Mouse (Mus musculus): ENCODE measurements around the gene Akna. TPM values are rescaled to one million over a fixed set of nuclear protein-coding genes. Genes with fewer than 3 reads are reported as not detected.

The Akna gene
- polyA plus RNA-seq, 2 experiments = 2.2 to 2.4 TPM

DNA sequence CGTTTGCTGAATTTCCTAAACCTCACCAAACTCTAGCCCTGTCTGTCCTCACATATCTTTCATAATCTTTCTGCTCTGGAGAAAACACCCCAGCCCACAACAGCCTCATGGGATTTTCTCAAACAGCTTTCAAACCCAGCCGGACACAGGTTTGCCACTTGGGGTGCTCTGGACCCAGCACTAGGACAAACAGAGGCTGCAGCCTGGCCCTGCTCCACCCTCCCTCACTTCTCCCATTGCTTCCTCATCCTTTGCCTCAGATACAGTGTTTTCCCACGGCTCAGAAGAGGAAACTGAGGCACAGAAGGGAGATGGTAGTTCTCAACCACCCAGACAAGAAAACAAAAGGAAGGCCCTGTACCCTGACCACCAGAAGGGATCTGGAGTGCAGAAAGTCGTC is 2.5 kb upstream of the Akna start:
- Histone ChIP-seq H3K9ac (replicated peaks) (no peak overlapping the region), H3K9me3 (ENCODE audit: control insufficient read depth, low read length) (no peaks in the 10 kb centered on the region), H3K4me2 (ENCODE audit: low read depth) (no peak overlapping the region), H3K4me1 (replicated peaks; ENCODE audit: control insufficient read depth in 2 of 2, insufficient read depth in 2 of 2, low read length in 1 of 2) (peaks cover 22 to 51% of the 10 kb centered on the region in 2 experiments), H3K4me3 (ENCODE audit: insufficient read depth in 1 of 2, low read depth in 2 of 2, low read length in 2 of 2) (no peak overlapping the region), H3K27me3 (ENCODE audit: control insufficient read depth, insufficient read depth, low read length) (no peaks in the 10 kb centered on the region; the same call in 1 of the 2 replicates), H3K27ac (no peak overlapping the region), H3K36me3 (replicated peaks; ENCODE audit: control insufficient read depth, insufficient read depth, low read depth) (no peaks in the 10 kb centered on the region)
- TF ChIP-seq CTCF (IDR thresholded peaks at IDR 0.05; ENCODE audit: low read depth) (no peak), EP300 (IDR thresholded peaks at IDR 0.05; ENCODE audit: low read depth) (no peak)
- DNase-seq (ENCODE audit: low read depth in 3 of 3, low spot score in 3 of 3) = no peak
- ATAC-seq (ENCODE audit: insufficient read depth) = no peak
- 39% methylated on average over 4 of the region's 4 CpGs for whole genome bisulfite sequencing (ENCODE audit: insufficient replicate concordance)

DNA sequence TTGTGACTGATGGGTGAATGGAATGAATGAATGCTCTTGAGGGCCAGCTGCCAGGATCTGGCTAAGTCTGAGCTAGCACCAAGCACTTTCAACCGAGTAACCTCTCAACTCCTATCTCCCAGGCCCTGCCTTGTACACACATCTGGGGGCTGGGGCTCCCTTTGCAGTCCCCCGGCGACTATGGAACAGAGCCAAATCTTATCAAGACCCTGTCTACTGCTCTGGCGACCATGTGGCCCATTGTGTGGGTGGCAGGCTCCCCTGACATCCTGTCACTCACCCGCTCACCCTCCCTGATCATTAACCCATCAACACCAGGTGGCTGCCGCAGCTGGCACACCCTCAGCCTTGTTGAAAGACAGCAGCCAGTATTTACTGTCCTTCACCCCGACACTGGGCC is 1.9 kb upstream of the Akna start:
- no peaks in the 10 kb centered on the region for H3K36me3 ChIP-seq (replicated peaks; ENCODE audit: control insufficient read depth, insufficient read depth, low read depth)
- no peaks in the 10 kb centered on the region for H3K9me3 ChIP-seq (ENCODE audit: control insufficient read depth, low read length)
- no peak overlapping the region for H3K4me3 ChIP-seq (ENCODE audit: insufficient read depth in 1 of 2, low read depth in 2 of 2, low read length in 2 of 2)
- WGBS (ENCODE audit: insufficient replicate concordance) = 15% methylated on average over 7 of the region's 7 CpGs
- H3K27me3 ChIP-seq (ENCODE audit: control insufficient read depth, insufficient read depth, low read length) = no peaks in the 10 kb centered on the region; the same call in 1 of the 2 replicates
- no peak overlapping the region for H3K9ac ChIP-seq (replicated peaks)
- no peak for TF ChIP-seq CTCF (IDR thresholded peaks at IDR 0.05; ENCODE audit: low read depth)
- TF ChIP-seq EP300 (IDR thresholded peaks at IDR 0.05; ENCODE audit: low read depth) = no peak
- H3K4me2 ChIP-seq (ENCODE audit: low read depth) = no peak overlapping the region
- no peak overlapping the region for H3K27ac ChIP-seq
- peaks cover 22 to 56% of the 10 kb centered on the region in 2 experiments for H3K4me1 ChIP-seq (replicated peaks; ENCODE audit: control insufficient read depth in 2 of 2, insufficient read depth in 2 of 2, low read length in 1 of 2)
- DNase-seq (ENCODE audit: low read depth in 3 of 3, low spot score in 3 of 3) = no peak
- ATAC-seq (ENCODE audit: insufficient read depth) = peak; percentile 17; the same call in 1 of the 2 replicates

DNA sequence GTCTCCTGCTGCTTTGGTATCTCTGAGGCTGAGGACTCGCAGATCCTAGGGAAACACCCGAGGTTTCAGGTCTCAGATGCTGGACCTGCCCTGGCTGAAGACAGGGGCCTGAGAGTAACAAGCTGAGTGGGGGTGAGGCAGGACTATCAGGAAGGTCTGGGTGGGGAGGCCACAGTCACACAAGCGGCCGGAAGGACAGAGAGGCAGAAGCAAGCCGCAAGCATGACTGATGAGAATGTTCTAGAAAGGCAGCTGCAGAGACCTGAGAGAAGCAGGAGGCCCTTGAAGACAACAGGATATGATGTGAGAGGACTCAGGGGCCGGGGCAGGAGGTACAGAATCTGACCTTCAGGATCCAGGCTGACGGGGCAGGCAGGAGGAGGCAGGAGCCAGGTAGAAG is 1.1 kb upstream of the Akna start:
- DNase-seq (ENCODE audit: low read depth in 3 of 3, low spot score in 3 of 3) = no peak
- ATAC-seq (ENCODE audit: insufficient read depth) = no peak
- Histone ChIP-seq H3K9ac (replicated peaks) (no peak overlapping the region), H3K4me3 (ENCODE audit: insufficient read depth in 1 of 2, low read depth in 2 of 2, low read length in 2 of 2) (no peak overlapping the region), H3K4me2 (ENCODE audit: low read depth) (no peak overlapping the region), H3K4me1 (replicated peaks; ENCODE audit: control insufficient read depth in 2 of 2, insufficient read depth in 2 of 2, low read length in 1 of 2) (peaks cover 25 to 57% of the 10 kb centered on the region in 2 experiments), H3K9me3 (ENCODE audit: control insufficient read depth, low read length) (no peaks in the 10 kb centered on the region), H3K27me3 (ENCODE audit: control insufficient read depth, insufficient read depth, low read length) (no peaks in the 10 kb centered on the region; the same call in 1 of the 2 replicates), H3K27ac (no peak overlapping the region), H3K36me3 (replicated peaks; ENCODE audit: control insufficient read depth, insufficient read depth, low read depth) (no peaks in the 10 kb centered on the region)
- TF ChIP-seq CTCF (IDR thresholded peaks at IDR 0.05; ENCODE audit: low read depth) (no peak), EP300 (IDR thresholded peaks at IDR 0.05; ENCODE audit: low read depth) (no peak)
- WGBS (ENCODE audit: insufficient replicate concordance) = 39% methylated on average over 7 of the region's 7 CpGs

DNA sequence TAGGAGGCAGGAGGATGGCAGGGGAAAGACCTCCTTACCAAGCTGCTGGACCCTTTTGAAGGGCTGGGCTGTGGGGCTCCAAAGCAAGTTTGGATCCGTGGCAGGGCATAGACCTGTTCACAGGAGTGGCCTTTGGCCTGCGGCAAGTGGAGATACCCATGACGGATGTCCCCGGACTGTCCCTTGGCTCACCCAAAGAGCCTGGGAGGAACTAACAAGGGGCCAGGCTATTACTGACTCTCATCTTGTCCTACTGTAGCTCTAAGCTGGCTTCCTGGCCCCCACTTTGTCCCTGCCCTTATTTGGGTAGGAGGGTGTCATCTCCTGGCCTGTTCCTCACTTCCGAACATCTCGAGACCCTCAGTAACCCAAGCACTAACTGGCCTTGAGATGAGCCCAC is 596 bp downstream of the Akna start:
- Histone ChIP-seq H3K9ac (replicated peaks) (peak overlapping the region; percentile 31), H3K27ac (no peak overlapping the region), H3K4me2 (ENCODE audit: low read depth) (peak overlapping the region; percentile 45), H3K36me3 (replicated peaks; ENCODE audit: control insufficient read depth, insufficient read depth, low read depth) (no peaks in the 10 kb centered on the region), H3K9me3 (ENCODE audit: control insufficient read depth, low read length) (no peaks in the 10 kb centered on the region), H3K27me3 (ENCODE audit: control insufficient read depth, insufficient read depth, low read length) (no peaks in the 10 kb centered on the region), H3K4me1 (replicated peaks; ENCODE audit: control insufficient read depth in 2 of 2, insufficient read depth in 2 of 2, low read length in 1 of 2) (peaks cover 22 to 54% of the 10 kb centered on the region in 2 experiments; a peak in 3 of 4 replicates), H3K4me3 (ENCODE audit: insufficient read depth in 1 of 2, low read depth in 2 of 2, low read length in 2 of 2) (peak overlapping the region; percentile 33 to 43)
- ATAC-seq (ENCODE audit: insufficient read depth) (no peak), DNase-seq (ENCODE audit: low read depth in 3 of 3, low spot score in 3 of 3) (no peak)
- 46% methylated on average over 6 of the region's 6 CpGs for WGBS (ENCODE audit: insufficient replicate concordance)
- TF ChIP-seq CTCF (IDR thresholded peaks at IDR 0.05; ENCODE audit: low read depth) (no peak), EP300 (IDR thresholded peaks at IDR 0.05; ENCODE audit: low read depth) (no peak)

DNA sequence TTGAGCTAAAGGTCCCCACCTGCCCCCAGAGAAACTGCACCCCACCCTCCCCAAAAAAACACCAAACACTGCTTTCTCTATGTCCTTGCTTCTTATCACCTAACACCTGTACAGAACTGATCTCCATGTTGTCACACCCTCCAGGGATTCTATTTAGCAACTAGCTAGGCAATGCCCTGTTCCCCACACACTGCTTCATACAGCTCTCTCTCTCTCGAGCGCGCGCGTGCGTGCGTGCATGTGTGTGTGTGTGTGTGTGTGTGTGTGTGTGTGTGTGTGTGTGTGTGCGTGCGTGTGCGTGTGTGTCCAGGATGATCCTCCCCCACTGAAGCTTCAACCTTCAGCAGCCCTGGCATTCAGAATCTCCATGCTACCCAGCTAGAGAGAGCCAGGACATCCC is 1.1 kb downstream of the Akna start:
- peak overlapping the region in 1 of 2 experiments; percentile 43; a peak in 2 of 4 replicates for H3K4me3 ChIP-seq (ENCODE audit: insufficient read depth in 1 of 2, low read depth in 2 of 2, low read length in 2 of 2)
- no peak overlapping the region for H3K9ac ChIP-seq (replicated peaks)
- no peak for DNase-seq (ENCODE audit: low read depth in 3 of 3, low spot score in 3 of 3)
- H3K27me3 ChIP-seq (ENCODE audit: control insufficient read depth, insufficient read depth, low read length) = no peaks in the 10 kb centered on the region
- TF ChIP-seq CTCF (IDR thresholded peaks at IDR 0.05; ENCODE audit: low read depth) (no peak), EP300 (IDR thresholded peaks at IDR 0.05; ENCODE audit: low read depth) (peak; percentile 46; the same call in 1 of the 2 replicates)
- H3K4me1 ChIP-seq (replicated peaks; ENCODE audit: control insufficient read depth in 2 of 2, insufficient read depth in 2 of 2, low read length in 1 of 2) = peaks cover 22 to 54% of the 10 kb centered on the region in 2 experiments; a peak in 3 of 4 replicates
- no peak overlapping the region; the same call in 1 of the 2 replicates for H3K27ac ChIP-seq
- no peak overlapping the region; the same call in 1 of the 2 replicates for H3K4me2 ChIP-seq (ENCODE audit: low read depth)
- peak; percentile 50; the same call in 1 of the 2 replicates for ATAC-seq (ENCODE audit: insufficient read depth)
- H3K36me3 ChIP-seq (replicated peaks; ENCODE audit: control insufficient read depth, insufficient read depth, low read depth) = no peaks in the 10 kb centered on the region
- H3K9me3 ChIP-seq (ENCODE audit: control insufficient read depth, low read length) = no peaks in the 10 kb centered on the region
- 57% methylated on average over 10 of the region's 10 CpGs for WGBS (ENCODE audit: insufficient replicate concordance)
